Mouse (Mus musculus) granulocyte monocyte progenitor cell, adult 5-6 weeks (primary cell): Measurements from ENCODE around the gene Rogdi. TPM values are rescaled to one million over a fixed set of nuclear protein-coding genes. Genes with fewer than 3 reads are reported as not detected.

Experiments
- ATAC-seq: replicated peaks from 2 replicates; pipeline ENCODE4 v1.8.0; 2016; ENCODE audit warnings: mild to moderate bottlenecking, moderate TSS enrichment, inconsistent platforms; ENCODE audit not compliant: poor library complexity, severe bottlenecking
- total RNA-seq, 2 experiments: library from RNA; stranded (forward) in 1 of 2; stranded (reverse) in 1 of 2; fragments of 200-712, 200-1000 nt in 1 of 2; fragments of >200 nt in 1 of 2; fragmentation: Nextera tagmentation in 1 of 2; gene quantifications; 2 replicates each; pipeline ENCODE4 v1.2.3; 2014 to 2017

The Rogdi gene
- total RNA-seq, 2 experiments from 2014 or later: 17.9 to 61.2 TPM

- ATAC-seq: no peak
Observed at GRCm38 (mm10) chr16:4997553-4997952, 15.8 kb downstream of the Rogdi start, which contains the start of gene Sept12. Sept12 (minus strand) TSS chr16:4997852.

GRCm38 (mm10) chr16:4993276-4993675, 20.1 kb downstream of the Rogdi start:
- no peak for ATAC-seq

GRCm38 (mm10) chr16:4984717-4985116, 28.6 kb downstream of the Rogdi start:
- no peak for ATAC-seq

GRCm38 (mm10) chr16:4979755-4980380, 33.5 kb downstream of the Rogdi start:
- ATAC-seq: peak; percentile 83

GRCm38 (mm10) chr16:4978275-4979051, 34.9 kb downstream of the Rogdi start:
- no peak for ATAC-seq

- ATAC-seq: no peak
Observed at GRCm38 (mm10) chr16:4976180-4976579, 37.2 kb downstream of the Rogdi start.

- ATAC-seq: no peak
Observed at GRCm38 (mm10) chr16:4974521-4974920, 38.8 kb downstream of the Rogdi start.

GRCm38 (mm10) chr16:4971626-4972025, 41.7 kb downstream of the Rogdi start:
- no peak for ATAC-seq

- ATAC-seq: peak; percentile 93
Observed at GRCm38 (mm10) chr16:4969055-4969843, 44.1 kb downstream of the Rogdi start.

- no peak for ATAC-seq
Observed at GRCm38 (mm10) chr16:4968426-4968825, 44.9 kb downstream of the Rogdi start.

- no peak for ATAC-seq
Observed at GRCm38 (mm10) chr16:4965392-4966129, 47.8 kb downstream of the Rogdi start.

- ATAC-seq: no peak
Observed at GRCm38 (mm10) chr16:4964731-4965391, 48.5 kb downstream of the Rogdi start.

GRCm38 (mm10) chr16:4963797-4964709, 49.3 kb downstream of the Rogdi start, which contains the start of gene Anks3:
Anks3 (minus strand) TSS chr16:4964205.
- ATAC-seq: peak; percentile 84

- no peak for ATAC-seq
Observed at GRCm38 (mm10) chr16:4963346-4963745, 50.0 kb downstream of the Rogdi start.

GRCm38 (mm10) chr16:4960260-4960659, 53.1 kb downstream of the Rogdi start:
- ATAC-seq: peak; percentile 25
